Comparison of ENCODE assay signal across 24 mouse cellular contexts in the genomic region with DNA sequence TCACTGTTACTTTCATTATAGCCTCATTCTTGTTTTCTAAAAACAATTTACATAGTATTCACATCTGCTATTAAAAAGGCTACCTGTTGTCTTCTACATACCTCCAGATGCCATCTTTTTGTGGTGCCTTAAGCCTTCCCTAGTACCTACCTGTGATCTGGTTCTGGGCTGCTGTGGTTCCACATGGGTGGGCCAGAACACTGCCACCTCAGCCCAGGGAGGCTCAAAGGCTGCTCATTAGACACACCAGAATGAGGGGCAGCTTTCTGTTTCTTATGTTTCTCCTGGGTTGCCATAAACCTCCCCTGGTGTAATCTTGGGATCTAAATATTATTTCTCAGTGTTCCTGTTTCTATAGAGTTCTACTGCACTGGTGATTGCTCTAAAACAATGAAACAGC. TPM values are rescaled to one million over a fixed set of nuclear protein-coding genes. Genes with fewer than 3 reads are reported as not detected.
"Had no signal": no experiment of that assay in that cellular context is flagged by ENCODE, and none has a peak within 500 bp of the region (broad histone marks: within the 10 kb centered on the region; RNA-seq: fewer than 3 reads in every experiment).

No protein-coding gene starts in this region.

- H3K27me3 ChIP-seq: limb, embryonic 12.5 days; limb, embryonic 15.5 days had no signal

- H3K27ac ChIP-seq: limb, embryonic 12.5 days; limb, embryonic 15.5 days had no signal

- H3K9me3 ChIP-seq: limb, embryonic 12.5 days; limb, embryonic 15.5 days had no signal

- H3K36me3 ChIP-seq: limb, embryonic 12.5 days; limb, embryonic 15.5 days had no signal

- H3K4me1 ChIP-seq: limb, embryonic 12.5 days; limb, embryonic 15.5 days had no signal

- H3K9ac ChIP-seq: limb, embryonic 12.5 days; limb, embryonic 15.5 days had no signal

- H3K4me2 ChIP-seq: limb, embryonic 12.5 days; limb, embryonic 15.5 days; liver, embryonic 11.5 days; midbrain, embryonic 11.5 days had no signal

- H3K4me3 ChIP-seq: limb, embryonic 12.5 days; limb, embryonic 15.5 days had no signal

- DNase-seq: layer of hippocampus, postnatal 36 days; left cerebral cortex, postnatal 4 days; lung, adult 2 months; lung, postnatal 14 days; lung, postnatal 4 days; midbrain, embryonic 14.5 days; thymus, adult 18-20 months; thymus, postnatal 36 days had no signal

RNA-seq across cellular contexts. Expression of a gene that starts 43.7 kb away (rescaled TPM):
- total RNA-seq: layer of hippocampus, adult 8-10 months; layer of hippocampus, postnatal 10 days; layer of hippocampus, postnatal 36 days; left cerebral cortex, adult 8-10 months; left cerebral cortex, postnatal 14 days; left cerebral cortex, postnatal 4 days; megakaryocyte progenitor cell, adult 5-6 weeks; megakaryocyte-erythroid progenitor cell, adult 5-6 weeks; midbrain, postnatal 0 days had no signal
- polyA plus RNA-seq: intestine, embryonic 14.5 days; limb, embryonic 12.5 days; limb, embryonic 15.5 days; lung, embryonic 16.5 days; midbrain, embryonic 11.5 days; midbrain, embryonic 14.5 days; midbrain, postnatal 0 days; neural tube, embryonic 11.5 days; neural tube, embryonic 14.5 days; spleen, adult 2 months had no signal
